In the genomic region with DNA sequence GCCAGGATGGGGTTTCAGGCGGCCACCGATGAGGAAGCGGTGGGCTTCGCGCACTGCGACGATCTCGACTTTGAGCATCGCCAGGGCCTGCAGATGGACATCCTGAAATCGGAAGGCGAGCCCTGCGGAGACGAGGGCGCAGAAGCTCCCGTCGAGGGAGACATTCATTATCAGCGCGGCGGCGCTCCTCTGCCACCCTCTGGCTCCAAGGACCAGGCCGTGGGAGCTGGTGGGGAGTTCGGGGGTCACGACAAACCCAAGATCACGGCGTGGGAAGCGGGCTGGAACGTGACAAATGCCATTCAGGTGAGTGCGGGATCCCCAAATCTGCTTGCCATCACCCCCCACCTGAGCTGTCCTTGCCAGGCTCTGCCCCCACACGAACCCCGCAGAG, we compare ENCODE assay signal across 11 mouse cellular contexts. TPM values are rescaled to one million over a fixed set of nuclear protein-coding genes. Genes with fewer than 3 reads are reported as not detected.
DNase-seq lines count a peak whose midpoint lies in the region; ATAC-seq and TF ChIP-seq lines count a peak whose summit lies in the region.
"Had no signal": no experiment of that assay in that cellular context is flagged by ENCODE, and none has a peak within 500 bp of the region (broad histone marks: within the 10 kb centered on the region; RNA-seq: fewer than 3 reads in every experiment).

No protein-coding gene starts in this region.

- peaks cover 41% of the 10 kb centered on the region for H3K4me1 ChIP-seq in heart, embryonic 12.5 days (replicated peaks)
- no peaks in the 10 kb centered on the region for H3K4me1 ChIP-seq in hindbrain, postnatal 0 days (ENCODE audit: insufficient read depth, low read length)
- H3K4me1 ChIP-seq in stomach, embryonic 15.5 days, result peaks cover 10% of the 10 kb centered on the region

- no peak for ATAC-seq in heart, embryonic 12.5 days (ENCODE audit: insufficient number of reproducible peaks, low FRiP score)
- no peak for ATAC-seq in hindbrain, postnatal 0 days
- no peak for ATAC-seq in stomach, embryonic 15.5 days (ENCODE audit: insufficient read depth, low FRiP score, low read depth)

- peak overlapping the region; percentile 53 for H3K4me2 ChIP-seq in heart, embryonic 12.5 days
- H3K4me2 ChIP-seq in hindbrain, postnatal 0 days (ENCODE audit: low read depth, low read length), result peak overlapping the region; percentile 51
- peak overlapping the region; percentile 38; the same call in 1 of the 2 replicates for H3K4me2 ChIP-seq in stomach, embryonic 15.5 days

- intact Hi-C loops in left cerebral cortex, postnatal 25 days (cut with DNase I), result loop anchor here (5.0 to 10.0 kb wide), 2 partner anchors 64 to 1753 kb away; a partner anchor contains a TSS

- peak overlapping the region; percentile 30 for H3K4me3 ChIP-seq in heart, embryonic 12.5 days
- peak overlapping the region; percentile 40 for H3K4me3 ChIP-seq in hindbrain, postnatal 0 days (ENCODE audit: low read length)
- peak overlapping the region; percentile 16; the same call in 1 of the 2 replicates for H3K4me3 ChIP-seq in stomach, embryonic 15.5 days (replicated peaks)

- peaks cover 99% of the 10 kb centered on the region for H3K27me3 ChIP-seq in heart, embryonic 12.5 days (replicated peaks)
- peaks cover 61% of the 10 kb centered on the region for H3K27me3 ChIP-seq in hindbrain, postnatal 0 days (ENCODE audit: insufficient read depth, low read length)
- peaks cover 98% of the 10 kb centered on the region for H3K27me3 ChIP-seq in stomach, embryonic 15.5 days (replicated peaks)

- no peak overlapping the region for H3K27ac ChIP-seq in heart, embryonic 12.5 days (ENCODE audit: poor library complexity, severe bottlenecking)
- peak overlapping the region; percentile 77 for H3K27ac ChIP-seq in hindbrain, postnatal 0 days
- H3K27ac ChIP-seq in stomach, embryonic 15.5 days, result no peak overlapping the region
- H3K27ac ChIP-seq: liver, embryonic 14.5 days had no signal

- DNase-seq in heart, adult 9 months (ENCODE audit: low spot score in 2 of 2), result no peak
- DNase-seq in retina, postnatal 1 day, result peak; percentile 23
- DNase-seq in retina, embryonic 14.5 days (ENCODE audit: low spot score), result no peak
- no peak for DNase-seq in hindbrain, postnatal 0 days (ENCODE audit: low spot score)
- DNase-seq in left cerebral cortex, postnatal 25 days (ENCODE audit: low spot score in 2 of 2), result no peak
- no peak for DNase-seq in right cerebral cortex, postnatal 25 days
- DNase-seq: kidney, adult 18-20 months had no signal

- 0% methylated on average over 30 of the region's 30 CpGs for WGBS in heart, embryonic 12.5 days
- WGBS in hindbrain, postnatal 0 days, result under 1% methylated on average over 30 of the region's 30 CpGs
- WGBS in stomach, embryonic 15.5 days, result 2% methylated on average over 30 of the region's 30 CpGs

- no peak for TF ChIP-seq CTCF in hindbrain, postnatal 0 days (IDR thresholded peaks at IDR 0.05; ENCODE audit: low read depth)

- no peak overlapping the region for H3K9ac ChIP-seq in heart, embryonic 12.5 days
- peak overlapping the region; percentile 57 for H3K9ac ChIP-seq in hindbrain, postnatal 0 days (replicated peaks; ENCODE audit: low read length)
- H3K9ac ChIP-seq in stomach, embryonic 15.5 days, result no peak overlapping the region
- H3K9ac ChIP-seq: liver, embryonic 14.5 days had no signal

- no peaks in the 10 kb centered on the region for H3K9me3 ChIP-seq in heart, embryonic 12.5 days (replicated peaks)
- H3K9me3 ChIP-seq in hindbrain, postnatal 0 days (ENCODE audit: low read length), result no peaks in the 10 kb centered on the region
- H3K9me3 ChIP-seq in stomach, embryonic 15.5 days, result no peaks in the 10 kb centered on the region

- H3K36me3 ChIP-seq in heart, embryonic 12.5 days, result no peaks in the 10 kb centered on the region
- H3K36me3 ChIP-seq in hindbrain, postnatal 0 days (ENCODE audit: insufficient read depth, low read length), result no peaks in the 10 kb centered on the region
- no peaks in the 10 kb centered on the region for H3K36me3 ChIP-seq in stomach, embryonic 15.5 days

RNA-seq across cellular contexts. Expression of a gene that starts 0.8 kb away (rescaled TPM):
- 0.08 TPM in 1 of 2 replicates, not detected in the other for polyA plus RNA-seq in heart, embryonic 12.5 days (2016; fragmentation: Nextera tagmentation; extraction: Ambion mirVana)
- total RNA-seq in hindbrain, postnatal 0 days (2014; rRNA removed), result 70.4 and 79.8 TPM in 2 replicates
- polyA plus RNA-seq in hindbrain, postnatal 0 days (2015; fragmentation: Nextera tagmentation; extraction: Ambion mirVana), result 16.5 and 16.7 TPM in 2 replicates
- not detected in 2 replicates for polyA plus RNA-seq in stomach, embryonic 15.5 days (2015; fragmentation: Nextera tagmentation; extraction: Ambion mirVana)
- 100 to 1,000 TPM in 1 of 2 experiments, 10 to 100 TPM in 1; 81.8 to 112 TPM for total RNA-seq in left cerebral cortex, postnatal 25 days (2021)
- total RNA-seq: adrenal gland, postnatal 14 days had no signal

RNA-seq across cellular contexts. Expression of a gene that starts 13.4 kb away (rescaled TPM):
- 10.1 and 11.1 TPM in 2 replicates for polyA plus RNA-seq in heart, embryonic 12.5 days (2016; fragmentation: Nextera tagmentation; extraction: Ambion mirVana)
- total RNA-seq in hindbrain, postnatal 0 days (2014; rRNA removed), result 18.0 and 25.4 TPM in 2 replicates
- 8.0 and 8.6 TPM in 2 replicates for polyA plus RNA-seq in hindbrain, postnatal 0 days (2015; fragmentation: Nextera tagmentation; extraction: Ambion mirVana)
- polyA plus RNA-seq in stomach, embryonic 15.5 days (2015; fragmentation: Nextera tagmentation; extraction: Ambion mirVana), result 8.7 and 9.7 TPM in 2 replicates
- total RNA-seq in left cerebral cortex, postnatal 25 days (2021), result 1 to 10 TPM; 7.3 to 9.6 TPM

RNA-seq across cellular contexts. Expression of a gene that starts 53.9 kb away (rescaled TPM):
- polyA plus RNA-seq in heart, embryonic 12.5 days (2016; fragmentation: Nextera tagmentation; extraction: Ambion mirVana), result 4.0 and 4.6 TPM in 2 replicates
- 25.9 and 32.4 TPM in 2 replicates for total RNA-seq in hindbrain, postnatal 0 days (2014; rRNA removed)
- 29.7 and 30.3 TPM in 2 replicates for polyA plus RNA-seq in hindbrain, postnatal 0 days (2015; fragmentation: Nextera tagmentation; extraction: Ambion mirVana)
- 3.8 and 4.2 TPM in 2 replicates for polyA plus RNA-seq in stomach, embryonic 15.5 days (2015; fragmentation: Nextera tagmentation; extraction: Ambion mirVana)
- total RNA-seq in left cerebral cortex, postnatal 25 days (2021), result 100 to 1,000 TPM; 119 to 132 TPM

Comparison
In these comparisons a context has a peak if more than half of its experiments do, and no peak if none do; other contexts are left out.
1. RNA of a gene that starts 0.8 kb away (polyA plus RNA-seq): 16.5 to 16.7 TPM in hindbrain, postnatal 0 days; 0.08 TPM in heart, embryonic 12.5 days and not detected in stomach, embryonic 15.5 days; every median in the first group is over 10 times any median in the second.
2. Peak in every context shown above with its lines, with median percentiles within 50 percentile points of each other: H3K4me2 ChIP-seq and H3K4me3 ChIP-seq.